Mouse (Mus musculus) intestine, embryonic 14.5 days (tissue): ENCODE data around the gene Vasp. TPM values are rescaled to one million over a fixed set of nuclear protein-coding genes. Genes with fewer than 3 reads are reported as not detected.

Experiments
- ATAC-seq: fragments of 200-750 bp; cut with Nextera tagmentation; replicated peaks from 2 replicates; pipeline ENCODE4 v1.8.0; 2017; ENCODE audit warnings: low read depth, moderate number of reproducible peaks, moderate TSS enrichment, moderate library complexity; ENCODE audit not compliant: low FRiP score, low TSS enrichment
- DNase-seq: peaks from one replicate; pipeline ENCODE4 v3.0.0-alpha.2; 2018; ENCODE audit warnings: low spot score
- H3K27ac ChIP-seq: fragments of 300-500 bp; sonication (generic); 2 replicates; pipeline ENCODE4 v1.5.1; 2014; ENCODE audit warnings: low read depth, mild to moderate bottlenecking, control low read depth
- H3K27me3 ChIP-seq: fragments of 300-500 bp; sonication (generic); replicated peaks from 2 replicates; pipeline ENCODE4 v1.6.1; 2014; ENCODE audit warnings: low read length, control low read depth; ENCODE audit not compliant: control insufficient read depth, insufficient read depth
- H3K36me3 ChIP-seq: fragments of 300-500 bp; sonication (generic); 2 replicates; pipeline ENCODE4 v1.6.1; 2014; ENCODE audit warnings: low read length, control low read depth; ENCODE audit not compliant: control insufficient read depth, insufficient read depth
- H3K4me1 ChIP-seq: fragments of 300-500 bp; sonication (generic); replicated peaks from 2 replicates; pipeline ENCODE4 v1.6.1; 2014; ENCODE audit warnings: low read length, control low read depth, mixed read lengths; ENCODE audit not compliant: control insufficient read depth, insufficient read depth
- H3K4me2 ChIP-seq: fragments of 300-500 bp; sonication (generic); 2 replicates; pipeline ENCODE4 v1.6.1; 2014; ENCODE audit warnings: low read length
- H3K4me3 ChIP-seq: fragments of 300-500 bp; sonication (generic); 2 replicates; pipeline ENCODE4 v1.5.1; 2014; ENCODE audit warnings: low read depth, low read length, control low read depth, mixed read lengths
- H3K9ac ChIP-seq: fragments of 300-500 bp; sonication (generic); 2 replicates; pipeline ENCODE4 v1.6.1; 2014; ENCODE audit warnings: mild to moderate bottlenecking, low read length
- H3K9me3 ChIP-seq: fragments of 300-500 bp; sonication (generic); 2 replicates; pipeline ENCODE4 v1.6.1; 2016; ENCODE audit warnings: low read length, control low read depth; ENCODE audit not compliant: control insufficient read depth
- WGBS: fragments of 180-500 bp; shearing (Covaris S2); extraction: QIAGEN DNeasy Blood & Tissue Kit; methylation state at CpG from one replicate; pipeline ENCODE4 v1.1.7; 2014; 5-methylcytosine and 5-hydroxymethylcytosine counted together
- polyA plus RNA-seq: library from polyadenylated mRNA; unstranded; fragments of >200 nt; fragmentation: Nextera tagmentation; extraction: Ambion mirVana; gene quantifications from 2 replicates; pipeline ENCODE4 v1.2.1, GENCODE M21; 2014

The Vasp gene
- polyA plus RNA-seq, 1 experiment from 2014 or later, result 78.5 TPM

DNA sequence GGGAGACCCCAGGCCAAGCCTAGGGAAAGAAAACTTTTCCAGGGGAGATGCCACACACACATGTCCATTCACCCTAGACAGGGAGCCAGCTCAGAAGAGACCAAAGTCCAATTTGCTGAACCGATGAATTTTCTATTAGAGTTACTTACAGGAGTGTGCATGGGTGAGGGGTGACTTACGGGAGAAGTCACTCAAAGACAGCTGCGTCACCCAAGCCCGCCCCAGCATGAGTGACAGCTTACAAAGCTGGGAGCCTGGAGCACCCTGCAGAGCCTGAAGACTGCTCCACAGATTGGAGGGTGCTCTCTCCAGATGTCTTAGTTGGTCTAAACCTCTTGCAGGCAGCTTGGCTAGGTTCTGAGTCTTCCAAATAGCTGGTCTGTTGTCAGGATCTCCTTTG is 40.4 kb upstream of the Vasp start:
- DNase-seq, result no peak
- Histone ChIP-seq H3K9ac (no peak overlapping the region), H3K4me2 (no peak overlapping the region), H3K4me3 (no peak overlapping the region), H3K27me3 (peaks cover 18% of the 10 kb centered on the region), H3K4me1 (peaks cover 17% of the 10 kb centered on the region), H3K36me3 (no peaks in the 10 kb centered on the region), H3K27ac (no peak overlapping the region), H3K9me3 (peaks cover 5% of the 10 kb centered on the region; the same call in 1 of the 2 replicates)
- 36% methylated on average over 4 of the region's 4 CpGs for WGBS
- ATAC-seq, result no peak

DNA sequence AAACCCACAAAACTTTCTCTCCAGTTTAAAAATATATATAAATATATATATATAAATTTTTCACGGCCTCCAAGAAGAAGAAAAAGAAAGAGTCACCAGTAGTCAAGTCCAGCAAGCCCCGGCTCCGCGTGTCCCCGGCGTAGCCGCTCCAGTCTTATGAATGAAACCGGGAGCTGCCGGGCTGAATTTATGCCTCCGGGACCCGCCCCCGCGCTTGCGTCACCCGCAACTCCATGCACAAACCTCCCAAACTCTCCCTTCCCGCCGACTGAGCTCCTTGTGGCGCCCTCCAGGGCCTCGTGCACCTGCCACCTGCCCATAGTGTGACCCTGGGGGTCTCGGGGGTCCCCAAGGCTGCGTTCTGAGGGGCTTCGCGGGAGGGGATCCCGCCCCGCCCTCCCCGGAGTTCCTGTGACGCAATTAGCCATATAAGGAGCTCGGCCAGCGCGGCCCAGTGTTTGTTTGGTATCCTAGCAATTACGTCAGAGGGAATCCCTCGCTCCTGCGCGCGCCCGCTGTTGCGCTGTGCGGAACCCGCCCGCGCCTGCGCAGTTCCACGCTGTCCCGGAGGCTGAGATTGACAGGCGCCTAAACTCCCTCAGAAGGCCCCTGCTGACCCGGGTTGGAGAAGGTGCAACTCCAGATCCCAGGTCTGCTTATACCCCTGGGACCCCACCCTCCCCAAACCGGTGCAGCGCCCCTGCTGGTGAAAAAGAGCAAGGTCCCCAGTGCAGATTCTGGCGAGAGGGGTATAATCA is 38.4 kb upstream of the Vasp start, which contains the start of gene Fosb:
Fosb (minus strand) TSS at position 168 of the 758 bp plus-strand sequence.
- Histone ChIP-seq H3K9ac (peak within 1 kb of the TSS; percentile 41), H3K9me3 (peaks cover 5% of the 10 kb centered on the region; the same call in 1 of the 2 replicates), H3K4me2 (peak within 1 kb of the TSS; percentile 100), H3K4me1 (peaks cover 18% of the 10 kb centered on the region), H3K36me3 (no peaks in the 10 kb centered on the region), H3K27ac (peak within 1 kb of the TSS; percentile 47), H3K4me3 (peak within 1 kb of the TSS; percentile 55), H3K27me3 (peaks cover 28% of the 10 kb centered on the region)
- DNase-seq, result peak; percentile 98
- ATAC-seq, result peak; percentile 82
- under 1% methylated on average over 49 of the region's 49 CpGs for WGBS

DNA sequence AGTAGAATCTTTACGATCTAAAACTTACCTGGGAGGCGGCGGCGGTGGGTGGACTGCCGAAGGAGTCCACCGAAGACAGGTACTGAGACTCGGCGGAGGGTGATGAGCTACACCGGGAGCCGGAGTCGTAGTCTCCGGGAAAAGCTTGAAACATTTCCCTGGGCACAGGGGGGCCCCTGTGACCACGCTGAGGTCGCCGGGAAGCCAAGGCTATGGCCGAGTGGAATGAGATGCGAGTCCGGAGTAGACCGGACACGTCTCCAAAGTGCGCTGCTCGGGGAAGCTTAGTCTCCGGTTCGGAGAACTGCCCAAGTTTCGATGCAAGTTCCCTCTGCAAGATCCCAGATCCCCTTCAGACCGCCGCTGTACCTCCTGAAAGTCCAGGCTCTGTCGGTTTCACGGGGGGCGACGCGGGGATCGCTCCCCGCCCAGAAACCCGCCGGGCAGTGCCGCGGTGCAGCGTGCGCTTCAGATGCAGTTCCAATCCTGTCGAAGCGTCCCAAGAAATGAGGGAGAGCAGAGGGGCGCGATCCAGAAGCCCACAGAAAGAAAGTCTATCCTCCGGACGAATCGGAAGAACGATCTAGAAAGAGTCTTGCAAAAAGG is 37.8 kb upstream of the Vasp start:
- Histone ChIP-seq H3K27me3 (peaks cover 35% of the 10 kb centered on the region), H3K9me3 (peaks cover 5% of the 10 kb centered on the region; the same call in 1 of the 2 replicates), H3K4me2 (peak overlapping the region; percentile 100), H3K4me3 (peak overlapping the region; percentile 55), H3K4me1 (peaks cover 24% of the 10 kb centered on the region), H3K36me3 (no peaks in the 10 kb centered on the region), H3K9ac (peak overlapping the region; percentile 41), H3K27ac (peak overlapping the region; percentile 47)
- WGBS, result under 1% methylated on average over 48 of the region's 48 CpGs
- no peak for ATAC-seq
- DNase-seq, result peak; percentile 69

DNA sequence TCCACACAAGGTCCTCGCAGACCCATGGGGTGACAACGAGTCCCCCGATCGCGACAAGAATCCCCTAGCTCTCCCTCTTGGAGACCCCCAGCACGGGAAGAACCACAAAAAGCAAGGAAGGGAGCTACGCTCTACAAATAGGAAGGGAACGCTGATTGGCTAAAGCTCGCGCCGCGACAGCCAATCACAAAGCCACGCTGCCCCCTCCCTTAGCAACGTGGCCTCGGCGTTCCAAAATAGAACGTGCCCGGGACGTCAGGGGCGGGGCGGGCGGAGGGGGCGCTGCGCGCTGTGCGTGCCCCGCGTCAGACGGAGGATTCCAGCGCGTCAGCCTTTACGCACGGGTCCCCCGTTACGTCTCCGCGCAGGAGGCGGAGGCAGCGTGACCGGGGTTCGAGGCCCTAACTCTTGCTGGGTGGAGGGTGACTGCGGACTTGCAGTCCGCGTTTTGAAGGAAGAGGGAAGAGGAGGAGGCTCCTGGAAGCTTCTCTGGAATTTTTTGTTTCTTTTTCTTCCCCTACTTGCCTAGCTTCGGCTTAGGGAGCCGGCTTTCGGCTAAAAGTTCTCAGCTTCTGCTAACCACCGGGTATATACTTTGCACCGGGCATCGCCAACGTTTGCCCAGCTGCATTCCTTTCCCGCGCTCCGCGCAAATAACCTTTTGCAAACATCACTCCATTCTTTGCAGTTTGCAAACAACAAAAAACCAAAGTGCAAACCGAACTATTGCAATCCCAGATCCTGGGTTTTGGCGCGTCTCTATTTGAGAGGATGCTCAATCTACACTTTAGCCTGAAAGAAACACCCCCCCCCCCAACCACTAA is 37.0 kb upstream of the Vasp start:
- H3K27ac ChIP-seq, result peak overlapping the region; percentile 72
- H3K4me2 ChIP-seq, result peak overlapping the region; percentile 100
- H3K27me3 ChIP-seq, result peaks cover 42% of the 10 kb centered on the region
- peaks cover 5% of the 10 kb centered on the region; the same call in 1 of the 2 replicates for H3K9me3 ChIP-seq
- peak; percentile 87 for ATAC-seq
- H3K9ac ChIP-seq, result peak overlapping the region; percentile 41
- peak overlapping the region; percentile 55 for H3K4me3 ChIP-seq
- peak; percentile 97 for DNase-seq
- peaks cover 24% of the 10 kb centered on the region for H3K4me1 ChIP-seq
- WGBS, result under 1% methylated on average over 57 of the region's 58 CpGs
- no peaks in the 10 kb centered on the region for H3K36me3 ChIP-seq

DNA sequence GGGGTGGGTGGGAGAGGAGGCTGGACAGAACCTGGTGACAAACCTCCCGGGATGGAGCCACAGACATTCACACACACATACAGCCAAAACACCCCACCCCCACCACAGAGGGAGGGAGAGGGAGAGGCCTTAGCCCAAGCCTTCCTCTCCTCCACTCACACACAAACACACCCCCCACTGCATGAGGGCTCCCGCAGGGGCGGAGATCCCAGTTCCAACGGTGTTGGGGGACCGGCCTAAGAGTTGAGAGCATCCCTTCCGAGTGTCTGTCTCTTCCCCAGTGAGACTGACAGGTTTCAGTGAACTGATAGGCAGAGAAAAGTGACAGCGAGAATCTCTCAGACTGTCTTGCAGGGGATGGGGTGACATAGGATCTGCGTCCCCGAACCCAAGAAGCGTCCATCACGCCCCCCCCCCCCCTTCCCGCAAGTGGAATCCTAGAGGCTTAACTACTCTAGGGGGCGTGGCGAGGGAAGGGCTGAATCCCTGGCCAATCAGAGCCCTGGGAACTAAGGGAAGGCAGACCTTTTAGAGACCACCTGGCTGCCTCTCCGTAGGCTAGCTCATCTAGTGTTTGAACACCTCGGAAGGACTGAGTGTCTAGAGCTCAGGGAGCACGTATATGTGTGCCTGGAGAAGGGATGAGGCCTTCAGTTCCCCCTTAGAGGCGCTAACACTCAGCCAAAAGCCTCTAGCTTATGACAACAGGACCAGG is 36.3 kb upstream of the Vasp start:
- Histone ChIP-seq H3K27me3 (peaks cover 45% of the 10 kb centered on the region), H3K4me3 (peak overlapping the region; percentile 55), H3K4me1 (peaks cover 24% of the 10 kb centered on the region), H3K9ac (peak overlapping the region; percentile 41), H3K4me2 (peak overlapping the region; percentile 100), H3K27ac (peak overlapping the region; percentile 72), H3K9me3 (peaks cover 5% of the 10 kb centered on the region; the same call in 1 of the 2 replicates), H3K36me3 (no peaks in the 10 kb centered on the region)
- 2% methylated on average over 17 of the region's 18 CpGs for WGBS
- DNase-seq (no peak), ATAC-seq (peak; percentile 67)

DNA sequence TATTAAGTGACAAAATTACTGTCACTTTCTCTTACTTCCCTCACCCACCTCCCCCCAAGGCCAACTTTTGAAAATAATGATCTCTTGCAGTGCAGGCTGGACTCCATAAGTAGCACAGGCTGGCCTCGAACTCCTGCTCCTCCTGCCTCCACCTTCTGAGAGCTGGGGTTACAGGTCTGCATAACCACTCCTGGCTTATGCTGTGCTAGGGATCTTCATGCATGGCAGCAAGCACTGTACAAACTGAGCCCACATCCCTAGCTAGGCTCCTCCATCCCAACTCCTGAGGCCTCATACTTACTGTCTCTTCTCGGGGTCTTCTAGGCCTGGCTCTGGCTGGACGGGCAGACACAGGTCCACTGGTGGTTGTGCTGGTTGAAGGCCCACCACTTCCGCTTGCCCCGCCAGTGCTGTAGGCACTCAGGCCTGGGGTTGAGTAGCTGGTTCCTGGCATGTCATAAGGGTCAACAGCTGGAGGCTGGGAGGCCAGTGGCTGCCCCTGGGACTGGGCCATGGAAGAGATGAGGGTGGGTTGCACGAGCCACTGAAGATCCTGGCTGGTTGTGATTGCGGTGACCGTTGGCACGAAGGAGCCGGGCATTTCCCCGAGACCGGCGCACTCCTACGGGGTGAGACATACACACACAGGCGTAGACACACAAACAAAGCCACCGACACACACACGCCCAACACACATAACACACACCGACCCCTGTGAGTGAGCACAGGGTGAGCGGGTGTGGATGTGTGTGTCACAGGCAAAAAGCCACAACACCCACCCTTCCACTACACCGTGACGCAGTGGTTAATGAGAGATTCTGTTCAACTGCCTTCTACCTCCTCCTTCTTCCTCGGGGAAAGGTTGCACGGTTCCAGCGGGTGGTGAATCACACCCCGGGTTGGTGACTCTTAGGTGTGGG is 35.5 kb upstream of the Vasp start:
- Histone ChIP-seq H3K27me3 (peaks cover 50% of the 10 kb centered on the region), H3K4me2 (peak overlapping the region; percentile 100), H3K4me3 (no peak overlapping the region), H3K27ac (no peak overlapping the region), H3K9me3 (no peaks in the 10 kb centered on the region), H3K36me3 (no peaks in the 10 kb centered on the region), H3K4me1 (peaks cover 24% of the 10 kb centered on the region), H3K9ac (no peak overlapping the region)
- ATAC-seq, result no peak
- 70% methylated on average over 25 of the region's 25 CpGs for WGBS
- DNase-seq, result no peak

DNA sequence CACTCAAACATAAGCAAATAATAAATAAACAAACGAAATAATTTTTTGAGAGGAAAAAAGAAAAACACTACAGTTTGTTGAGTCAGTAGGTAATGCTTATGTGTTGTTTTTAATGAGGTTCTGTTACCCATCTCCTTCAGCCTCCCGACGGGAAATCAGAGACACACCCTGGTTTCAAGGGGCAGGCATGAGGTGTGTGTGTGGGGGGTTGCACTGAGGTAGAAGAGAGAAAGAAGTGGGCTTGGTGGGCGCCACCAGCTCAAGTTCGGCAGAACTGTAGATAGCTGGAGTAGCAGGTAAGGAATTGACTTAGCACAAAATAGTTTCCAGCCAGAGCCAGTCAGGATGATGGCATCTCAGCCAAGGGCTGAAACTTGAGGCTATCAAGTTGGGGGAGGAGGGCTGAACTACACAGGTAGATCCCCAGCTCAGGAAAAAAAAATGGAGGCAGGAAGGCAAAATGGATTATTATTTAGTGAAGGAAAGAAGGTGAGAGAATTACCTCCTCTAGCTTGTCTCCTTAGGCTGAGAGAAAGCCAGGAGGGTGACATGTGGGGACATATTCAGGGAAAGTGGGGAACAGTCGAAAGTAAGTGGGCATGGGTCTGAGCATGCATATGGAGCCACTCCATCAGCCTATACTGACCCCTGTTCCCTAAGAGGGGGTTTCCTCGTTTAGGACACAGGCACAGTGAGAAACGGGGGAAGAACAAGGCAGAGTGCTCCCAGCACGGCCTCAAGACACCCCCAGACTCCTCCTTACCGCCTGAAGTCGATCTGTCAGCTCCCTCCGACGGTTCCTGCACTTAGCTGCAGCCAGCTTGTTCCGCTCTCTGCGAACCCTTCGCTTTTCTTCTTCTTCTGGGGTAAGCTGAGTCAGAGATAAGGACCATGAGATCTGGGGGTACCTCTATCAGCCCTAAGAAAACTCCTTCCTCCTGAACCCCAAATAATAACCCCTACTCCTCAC is 34.5 kb upstream of the Vasp start:
- WGBS, result 53% methylated on average over 16 of the region's 16 CpGs
- Histone ChIP-seq H3K9ac (no peak overlapping the region), H3K27me3 (peaks cover 57% of the 10 kb centered on the region), H3K4me2 (no peak overlapping the region), H3K9me3 (no peaks in the 10 kb centered on the region), H3K4me3 (no peak overlapping the region), H3K36me3 (no peaks in the 10 kb centered on the region), H3K4me1 (peaks cover 26% of the 10 kb centered on the region), H3K27ac (no peak overlapping the region)
- DNase-seq, result no peak
- no peak for ATAC-seq
